Mouse (Mus musculus) midbrain, embryonic 14.5 days (tissue): ENCODE data around the gene Ccdc91. TPM values are rescaled to one million over a fixed set of nuclear protein-coding genes. Genes with fewer than 3 reads are reported as not detected.

Experiments
- polyA plus RNA-seq: library from polyadenylated mRNA; unstranded; fragments of >200 nt; fragmentation: Nextera tagmentation; extraction: Ambion mirVana; gene quantifications from 2 replicates; pipeline ENCODE4 v1.2.1, GENCODE M21; 2014

Gene Ccdc91
- polyA plus RNA-seq, 1 experiment from 2014 or later: 37.7 TPM

Other genes with a start within 250 kb of the Ccdc91 start
- gene Pthlh, start 211.6 kb upstream of the Ccdc91 start, polyA plus RNA-seq: 0.30 and 0.58 TPM in 2 replicates